Mouse (Mus musculus): ENCODE measurements around the gene Zbtb37. TPM values are rescaled to one million over a fixed set of nuclear protein-coding genes. Genes with fewer than 3 reads are reported as not detected.
"Not testable (repeated sequence)": the region's sequence is repeated elsewhere in the genome, so short reads cannot be mapped to it uniquely, and the experiment has no call there.

Gene Zbtb37
- polyA plus RNA-seq, 1 experiment from 2014 or later, result 8.9 TPM

- no peaks in the 10 kb centered on the region for H3K27me3 ChIP-seq
- no peak overlapping the region for H3K9ac ChIP-seq
- H3K36me3 ChIP-seq, result peaks cover 34% of the 10 kb centered on the region
- no peak overlapping the region for H3K27ac ChIP-seq
- no peak for ATAC-seq (ENCODE audit: insufficient number of reproducible peaks, insufficient read depth, low FRiP score, low TSS enrichment)
- peaks cover 8% of the 10 kb centered on the region for H3K4me1 ChIP-seq
- H3K9me3 ChIP-seq, result no peaks in the 10 kb centered on the region
- 91% methylated on average over 3 of the region's 3 CpGs for WGBS
- H3K4me3 ChIP-seq, result no peak overlapping the region
- H3K4me2 ChIP-seq (replicated peaks), result no peak overlapping the region
These were observed 4.6 kb downstream of the Zbtb37 start for GRCm38 (mm10) chr1:161030058-161030457.

GRCm38 (mm10) chr1:161028427-161028826, 6.2 kb downstream of the Zbtb37 start:
- not testable (repeated sequence) for H3K4me1 ChIP-seq; ATAC-seq (ENCODE audit: insufficient number of reproducible peaks, insufficient read depth, low FRiP score, low TSS enrichment)
- 52% methylated on average over 1 of the region's 1 CpGs for whole genome bisulfite sequencing

GRCm38 (mm10) chr1:161027196-161027595, 7.5 kb downstream of the Zbtb37 start:
- no peaks in the 10 kb centered on the region for H3K4me1 ChIP-seq
- no peak overlapping the region for H3K4me3 ChIP-seq
- peaks cover 32% of the 10 kb centered on the region for H3K36me3 ChIP-seq
- 63% methylated on average over 2 of the region's 2 CpGs for WGBS
- no peaks in the 10 kb centered on the region for H3K9me3 ChIP-seq
- no peak overlapping the region for H3K27ac ChIP-seq
- ATAC-seq (ENCODE audit: insufficient number of reproducible peaks, insufficient read depth, low FRiP score, low TSS enrichment), result no peak
- H3K27me3 ChIP-seq, result no peaks in the 10 kb centered on the region
- no peak overlapping the region for H3K9ac ChIP-seq
- no peak overlapping the region for H3K4me2 ChIP-seq (replicated peaks)

More at GRCm38 (mm10) chr1:161028427-161028826, 6.2 kb downstream of the Zbtb37 start:
- H3K27me3 ChIP-seq; H3K4me3 ChIP-seq; H3K9me3 ChIP-seq; H3K9ac ChIP-seq; H3K4me2 ChIP-seq (replicated peaks); H3K27ac ChIP-seq: not testable (repeated sequence)
- peaks cover 34% of the 10 kb centered on the region for H3K36me3 ChIP-seq

GRCm38 (mm10) chr1:161025410-161026210, 9.0 kb downstream of the Zbtb37 start:
- Histone ChIP-seq H3K27ac (no peak overlapping the region), H3K9ac (no peak overlapping the region), H3K27me3 (no peaks in the 10 kb centered on the region), H3K4me2 (replicated peaks) (no peak overlapping the region), H3K36me3 (peaks cover 21% of the 10 kb centered on the region), H3K9me3 (no peaks in the 10 kb centered on the region), H3K4me1 (no peaks in the 10 kb centered on the region), H3K4me3 (no peak overlapping the region)
- WGBS, result 71% methylated on average over 5 of the region's 5 CpGs
- ATAC-seq (ENCODE audit: insufficient number of reproducible peaks, insufficient read depth, low FRiP score, low TSS enrichment), result no peak

GRCm38 (mm10) chr1:161020051-161020450, 14.6 kb downstream of the Zbtb37 start:
- H3K27me3 ChIP-seq, result no peaks in the 10 kb centered on the region
- H3K27ac ChIP-seq, result no peak overlapping the region
- 93% methylated on average over 14 of the region's 14 CpGs for WGBS
- H3K4me2 ChIP-seq (replicated peaks), result no peak overlapping the region
- peaks cover 22% of the 10 kb centered on the region for H3K36me3 ChIP-seq
- no peak overlapping the region for H3K4me3 ChIP-seq
- no peak for ATAC-seq (ENCODE audit: insufficient number of reproducible peaks, insufficient read depth, low FRiP score, low TSS enrichment)
- no peaks in the 10 kb centered on the region for H3K9me3 ChIP-seq
- H3K9ac ChIP-seq, result no peak overlapping the region
- H3K4me1 ChIP-seq, result no peaks in the 10 kb centered on the region

- Histone ChIP-seq H3K4me2 (replicated peaks) (no peak overlapping the region), H3K27me3 (no peaks in the 10 kb centered on the region), H3K27ac (no peak overlapping the region), H3K4me3 (no peak overlapping the region), H3K36me3 (peaks cover 35% of the 10 kb centered on the region), H3K9ac (no peak overlapping the region), H3K9me3 (no peaks in the 10 kb centered on the region), H3K4me1 (no peaks in the 10 kb centered on the region)
- WGBS, result 83% methylated on average over 2 of the region's 2 CpGs
- no peak for ATAC-seq (ENCODE audit: insufficient number of reproducible peaks, insufficient read depth, low FRiP score, low TSS enrichment)
These were observed 18.3 kb downstream of the Zbtb37 start for GRCm38 (mm10) chr1:161016378-161016777.

- ATAC-seq (ENCODE audit: insufficient number of reproducible peaks, insufficient read depth, low FRiP score, low TSS enrichment), result no peak
- 82% methylated on average over 4 of the region's 4 CpGs for WGBS
- no peak overlapping the region for H3K9ac ChIP-seq
- no peaks in the 10 kb centered on the region for H3K4me1 ChIP-seq
- H3K4me3 ChIP-seq, result no peak overlapping the region
- peaks cover 22% of the 10 kb centered on the region; the same call in 1 of the 2 replicates for H3K36me3 ChIP-seq
- H3K9me3 ChIP-seq, result no peaks in the 10 kb centered on the region
- no peaks in the 10 kb centered on the region for H3K27me3 ChIP-seq
- H3K27ac ChIP-seq, result no peak overlapping the region
- no peak overlapping the region for H3K4me2 ChIP-seq (replicated peaks)
These were observed 24.2 kb downstream of the Zbtb37 start for GRCm38 (mm10) chr1:161010436-161010835.

- H3K9ac ChIP-seq, result no peak overlapping the region
- H3K9me3 ChIP-seq, result no peaks in the 10 kb centered on the region
- no peaks in the 10 kb centered on the region for H3K27me3 ChIP-seq
- H3K4me3 ChIP-seq, result no peak overlapping the region
- peaks cover 19% of the 10 kb centered on the region; the same call in 1 of the 2 replicates for H3K36me3 ChIP-seq
- no peaks in the 10 kb centered on the region for H3K4me1 ChIP-seq
- H3K27ac ChIP-seq, result no peak overlapping the region
- no peak for ATAC-seq (ENCODE audit: insufficient number of reproducible peaks, insufficient read depth, low FRiP score, low TSS enrichment)
- H3K4me2 ChIP-seq (replicated peaks), result no peak overlapping the region
- 90% methylated on average over 2 of the region's 2 CpGs for WGBS
These were observed 26.6 kb downstream of the Zbtb37 start for GRCm38 (mm10) chr1:161008038-161008437.

GRCm38 (mm10) chr1:161006471-161006870, 28.2 kb downstream of the Zbtb37 start:
- 85% methylated on average over 5 of the region's 5 CpGs for WGBS
- Histone ChIP-seq H3K9ac (no peak overlapping the region), H3K27ac (no peak overlapping the region), H3K4me3 (no peak overlapping the region), H3K36me3 (peaks cover 13% of the 10 kb centered on the region; the same call in 1 of the 2 replicates), H3K4me1 (no peaks in the 10 kb centered on the region), H3K9me3 (no peaks in the 10 kb centered on the region), H3K4me2 (replicated peaks) (no peak overlapping the region), H3K27me3 (no peaks in the 10 kb centered on the region)
- no peak for ATAC-seq (ENCODE audit: insufficient number of reproducible peaks, insufficient read depth, low FRiP score, low TSS enrichment)

GRCm38 (mm10) chr1:161005526-161005925, 29.1 kb downstream of the Zbtb37 start:
- Histone ChIP-seq H3K9ac (no peak overlapping the region), H3K36me3 (peaks cover 11% of the 10 kb centered on the region; the same call in 1 of the 2 replicates), H3K27me3 (no peaks in the 10 kb centered on the region), H3K4me3 (no peak overlapping the region), H3K4me1 (no peaks in the 10 kb centered on the region), H3K9me3 (no peaks in the 10 kb centered on the region), H3K27ac (no peak overlapping the region), H3K4me2 (replicated peaks) (no peak overlapping the region)
- WGBS, result 60% methylated on average over 3 of the region's 3 CpGs
- no peak for ATAC-seq (ENCODE audit: insufficient number of reproducible peaks, insufficient read depth, low FRiP score, low TSS enrichment)

GRCm38 (mm10) chr1:161004942-161005341, 29.7 kb downstream of the Zbtb37 start:
- Histone ChIP-seq H3K36me3 (peaks cover 11% of the 10 kb centered on the region; the same call in 1 of the 2 replicates), H3K27me3 (no peaks in the 10 kb centered on the region), H3K4me2 (replicated peaks) (no peak overlapping the region), H3K27ac (no peak overlapping the region), H3K4me1 (no peaks in the 10 kb centered on the region), H3K9me3 (no peaks in the 10 kb centered on the region), H3K4me3 (no peak overlapping the region), H3K9ac (no peak overlapping the region)
- ATAC-seq (ENCODE audit: insufficient number of reproducible peaks, insufficient read depth, low FRiP score, low TSS enrichment), result no peak
- 66% methylated on average over 4 of the region's 4 CpGs for WGBS

GRCm38 (mm10) chr1:160993851-160994250, 40.8 kb downstream of the Zbtb37 start:
- H3K4me3 ChIP-seq, result no peak overlapping the region
- no peaks in the 10 kb centered on the region for H3K36me3 ChIP-seq
- no peak overlapping the region for H3K4me2 ChIP-seq (replicated peaks)
- no peaks in the 10 kb centered on the region for H3K9me3 ChIP-seq
- H3K27ac ChIP-seq, result no peak overlapping the region
- 89% methylated on average over 6 of the region's 6 CpGs for WGBS
- H3K27me3 ChIP-seq, result no peaks in the 10 kb centered on the region
- ATAC-seq (ENCODE audit: insufficient number of reproducible peaks, insufficient read depth, low FRiP score, low TSS enrichment), result no peak
- no peak overlapping the region for H3K9ac ChIP-seq
- no peaks in the 10 kb centered on the region for H3K4me1 ChIP-seq

All from embryonic facial prominence, embryonic 12.5 days (tissue).